Mouse (Mus musculus) olfactory bulb, adult 2 months (tissue): ENCODE measurements around the gene Pkn3. TPM values are rescaled to one million over a fixed set of nuclear protein-coding genes. Genes with fewer than 3 reads are reported as not detected.
A peak's percentile ranks its signal among the peaks of the same experiment; 100 is the strongest.
"Not testable (repeated sequence)": the region's sequence is repeated elsewhere in the genome, so short reads cannot be mapped to it uniquely, and the experiment has no call there.

ENCODE experiments used
- H3K27ac ChIP-seq: fragments of 200-500 bp; 2 replicates; pipeline ENCODE4 v1.5.1; 2012; ENCODE audit warnings: low read depth, low read length; ENCODE audit not compliant: insufficient read depth
- H3K4me1 ChIP-seq: fragments of 200-500 bp; 2 replicates; pipeline ENCODE4 v1.6.1; 2012; ENCODE audit warnings: low read length; ENCODE audit not compliant: control insufficient read depth, insufficient read depth
- H3K4me3 ChIP-seq: fragments of 200-500 bp; 2 replicates; pipeline ENCODE4 v1.5.1; 2012; ENCODE audit warnings: mild to moderate bottlenecking, low read depth, low read length, moderate library complexity; ENCODE audit not compliant: insufficient read depth
- CTCF ChIP-seq: fragments of 200-500 bp; IDR thresholded peaks from 2 replicates; pipeline ENCODE4 v1.5.1; 2012; ENCODE audit warnings: low read depth, mild to moderate bottlenecking, low read length, moderate library complexity; ENCODE audit not compliant: insufficient read depth
- POLR2A ChIP-seq: fragments of 200-500 bp; IDR thresholded peaks from 2 replicates; pipeline ENCODE4 v1.6.1; 2012; ENCODE audit warnings: mild to moderate bottlenecking, low read depth, low read length, moderate library complexity; ENCODE audit not compliant: insufficient read depth
- WGBS: fragments of 180-500 bp; shearing (Covaris S2); methylation state at CpG from one replicate; pipeline ENCODE4 v1.1.7; 2018; 5-methylcytosine and 5-hydroxymethylcytosine counted together
- polyA plus RNA-seq: library from polyadenylated mRNA; stranded (reverse); fragments of >200 nt; gene quantifications from 2 replicates; pipeline ENCODE4 v1.2.4, GENCODE M21; 2012; ENCODE audit warnings: low replicate concordance; ENCODE audit not compliant: missing spikeins, insufficient read depth, insufficient read length

The Pkn3 gene
- polyA plus RNA-seq, 1 experiment: not detected

DNA sequence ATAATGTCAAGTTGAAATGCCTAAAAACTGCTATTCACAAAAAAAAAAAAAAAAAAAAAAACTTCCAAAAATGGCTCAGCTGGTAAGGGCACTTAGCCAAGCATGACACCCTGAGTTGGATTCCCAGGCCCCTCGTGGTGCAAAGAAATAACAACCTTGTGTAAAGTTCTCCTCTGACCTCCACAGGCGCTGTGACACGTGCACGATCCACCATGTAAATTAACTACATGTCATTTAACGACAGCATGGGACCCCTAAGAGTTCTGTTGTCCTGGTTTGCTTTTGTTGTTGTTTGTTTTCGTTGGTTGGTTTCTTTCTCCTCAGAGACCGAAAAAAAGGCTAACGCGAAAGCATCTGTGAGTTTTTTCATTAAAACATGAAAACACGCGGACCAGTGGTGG, 29.4 kb upstream of the Pkn3 start:
- Histone ChIP-seq H3K4me1 (peaks cover 3% of the 10 kb centered on the region; the same call in 1 of the 2 replicates), H3K4me3 (peak overlapping the region; percentile 55), H3K27ac (no peak overlapping the region)
- 20% methylated on average over 11 of the region's 11 CpGs for WGBS
- TF ChIP-seq CTCF (no peak), POLR2A (no peak)

- H3K27ac ChIP-seq: peak within 1 kb of the TSS; percentile 99
- no peak for TF ChIP-seq CTCF
- peak; percentile 46; the same call in 1 of the 2 replicates for TF ChIP-seq POLR2A
- H3K4me1 ChIP-seq: peaks cover 3% of the 10 kb centered on the region; the same call in 1 of the 2 replicates
- peak within 1 kb of the TSS; percentile 55 for H3K4me3 ChIP-seq
- WGBS: under 1% methylated on average over 54 of the region's 54 CpGs
These were observed 28.6 kb upstream of the Pkn3 start, which contains the start of gene Wdr34 for GRCm38 (mm10) chr2:30048699-30049388. Wdr34 (minus strand) TSS chr2:30048881.

GRCm38 (mm10) chr2:30049831-30050230, 27.7 kb upstream of the Pkn3 start:
- Histone ChIP-seq H3K4me1 (peaks cover 3% of the 10 kb centered on the region; the same call in 1 of the 2 replicates), H3K4me3 (no peak overlapping the region), H3K27ac (no peak overlapping the region)
- no peak for TF ChIP-seq POLR2A
- no peak for TF ChIP-seq CTCF
- WGBS: 90% methylated on average over 3 of the region's 3 CpGs

DNA sequence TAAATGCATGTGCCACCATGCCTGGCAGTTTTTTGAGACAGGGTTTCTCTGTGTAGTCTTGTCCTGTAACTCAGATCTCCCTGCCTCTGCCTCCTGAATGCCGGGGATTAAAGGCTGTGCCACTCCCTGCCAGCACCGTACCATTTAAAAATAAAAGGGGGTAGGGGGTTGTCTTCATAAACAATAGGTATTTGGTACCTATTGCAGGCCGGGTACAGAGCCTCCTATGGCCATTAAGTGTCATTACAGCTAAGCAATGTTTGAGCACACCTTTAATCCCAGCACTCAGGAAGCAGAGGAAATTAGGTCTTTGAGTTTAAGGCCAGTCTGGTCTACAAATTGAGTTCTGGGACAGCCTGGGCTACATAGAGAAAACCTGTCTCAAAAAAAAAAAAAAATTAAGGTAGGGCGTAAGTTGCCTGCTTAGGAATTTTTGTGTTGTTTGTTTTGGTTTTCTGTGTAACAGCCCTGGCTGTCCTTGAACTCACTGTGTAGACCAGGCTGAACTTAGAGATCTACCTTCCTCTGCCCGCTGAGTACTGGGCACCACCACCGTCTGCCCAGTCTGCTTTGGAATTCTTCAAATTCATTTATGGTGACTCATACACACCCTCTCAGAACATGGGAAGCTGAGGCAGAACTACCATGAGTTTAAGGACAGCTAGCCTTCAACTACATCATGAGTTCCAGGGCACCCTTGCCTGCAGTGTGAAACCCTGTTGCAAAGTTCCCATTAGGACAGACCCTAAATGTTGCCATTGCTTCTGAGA, 25.3 kb upstream of the Pkn3 start:
- no peak for TF ChIP-seq POLR2A
- TF ChIP-seq CTCF: no peak
- H3K27ac ChIP-seq: no peak overlapping the region
- WGBS: 46% methylated on average over 6 of the region's 6 CpGs

DNA sequence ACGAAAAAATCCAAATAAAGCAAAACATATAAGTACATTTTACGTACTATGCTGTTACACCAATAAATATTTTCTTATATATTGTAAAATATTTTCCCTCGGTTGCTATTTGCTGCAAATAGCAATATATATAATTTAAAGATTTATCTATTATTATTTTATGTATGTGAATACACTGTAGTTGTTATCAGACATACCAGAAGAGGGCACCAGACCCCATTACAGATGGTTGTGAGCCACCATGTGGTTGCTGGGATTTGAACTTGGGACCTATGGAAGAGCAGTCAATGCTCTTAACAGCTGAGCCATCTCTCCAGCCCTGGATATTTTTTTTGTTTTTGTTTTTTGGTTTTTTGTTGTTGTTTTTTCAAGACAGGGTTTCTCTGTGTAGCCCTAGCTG, 22.2 kb upstream of the Pkn3 start:
- not testable (repeated sequence) for H3K27ac ChIP-seq, H3K4me3 ChIP-seq, H3K4me1 ChIP-seq
- 92% methylated on average over 3 of the region's 3 CpGs for WGBS

More for the DNA sequence above, 25.3 kb upstream of the Pkn3 start:
- H3K4me1 ChIP-seq: peaks cover 4% of the 10 kb centered on the region
- H3K4me3 ChIP-seq: no peak overlapping the region

DNA sequence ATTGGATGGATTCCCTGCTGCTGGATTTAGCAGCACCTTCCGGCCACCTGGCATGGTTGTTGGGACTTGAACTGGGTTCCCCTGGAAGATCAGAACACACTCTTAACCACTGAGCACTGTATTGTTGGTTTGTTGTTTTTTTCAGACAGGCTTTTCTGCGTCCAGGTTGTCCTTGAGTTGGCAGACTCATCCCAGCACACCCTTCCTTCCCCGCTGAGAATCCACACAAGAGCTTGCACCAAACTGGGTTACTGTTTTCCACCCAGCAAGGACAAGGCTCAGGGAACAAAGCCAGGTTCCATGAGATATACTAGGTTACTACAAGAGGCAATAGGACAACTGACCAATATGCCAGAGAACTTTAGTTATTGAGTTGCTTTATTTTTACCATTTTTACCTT, 20.7 kb upstream of the Pkn3 start:
- Histone ChIP-seq H3K27ac (no peak overlapping the region), H3K4me1 (peaks cover 7% of the 10 kb centered on the region), H3K4me3 (no peak overlapping the region)
- 85% methylated on average over 3 of the region's 3 CpGs for WGBS
- TF ChIP-seq POLR2A: no peak
- TF ChIP-seq CTCF: no peak

- peaks cover 14% of the 10 kb centered on the region for H3K4me1 ChIP-seq
- TF ChIP-seq CTCF: no peak
- no peak for TF ChIP-seq POLR2A
- H3K27ac ChIP-seq: no peak within 1 kb of the TSS
- no peak within 1 kb of the TSS for H3K4me3 ChIP-seq
- 52% methylated on average over 12 of the region's 12 CpGs for WGBS
These were observed 20.1 kb upstream of the Pkn3 start, which contains the start of gene Set for GRCm38 (mm10) chr2:30057223-30057904. Set (plus strand) TSS chr2:30057378.

- WGBS: 55% methylated on average over 5 of the region's 5 CpGs
- peaks cover 24% of the 10 kb centered on the region for H3K4me1 ChIP-seq
- H3K4me3 ChIP-seq: no peak overlapping the region
- TF ChIP-seq POLR2A (no peak), CTCF (no peak)
- H3K27ac ChIP-seq: no peak overlapping the region
These were observed 19.1 kb upstream of the Pkn3 start for GRCm38 (mm10) chr2:30058418-30058817.
